Mouse (Mus musculus): Measurements from ENCODE around the gene Olfr610. TPM values are rescaled to one million over a fixed set of nuclear protein-coding genes. Genes with fewer than 3 reads are reported as not detected.
"Not testable (repeated sequence)": the region's sequence is repeated elsewhere in the genome, so short reads cannot be mapped to it uniquely, and the experiment has no call there.

Gene Olfr610
- total RNA-seq (2021) = not detected
- long read RNA-seq, experiment 1 = 0 reads
- long read RNA-seq, experiment 2 = 0 reads

DNA sequence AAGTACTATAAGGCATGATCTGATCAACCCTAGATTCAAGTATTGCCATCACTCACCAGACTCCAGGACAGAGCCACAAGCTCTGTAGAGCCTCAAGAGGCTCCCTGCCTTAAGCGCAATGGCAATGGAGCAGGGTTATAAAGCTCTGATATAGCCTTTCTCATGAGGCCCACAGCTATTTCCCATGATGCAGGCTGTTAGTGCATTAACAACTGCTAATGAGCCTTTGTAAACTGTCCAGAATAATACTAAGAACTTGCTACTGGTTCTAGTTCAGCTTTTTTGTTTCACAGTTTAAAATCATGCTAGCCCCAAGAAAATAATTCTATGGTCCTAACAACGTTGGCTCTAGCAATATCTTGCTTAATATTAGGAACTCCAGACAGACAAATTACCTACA is at the start of gene Olfr610:
Gene Olfr610, minus strand, starts transcription at position 101 of the 400 bp plus-strand sequence.
- no peak for DNase-seq

GRCm38 (mm10) chr7:103555779-103556178 is 43.9 kb upstream of the Olfr610 start, which contains the start of gene Olfr615:
TSS of gene Olfr615 (plus strand) at chr7:103556079.
- DNase-seq = no peak

- DNase-seq = no peak
These were observed 35.9 kb upstream of the Olfr610 start, which contains the start of gene Olfr613 for GRCm38 (mm10) chr7:103547774-103548173. TSS of gene Olfr613 (plus strand) at chr7:103548074.

GRCm38 (mm10) chr7:103542617-103543016 is 30.7 kb upstream of the Olfr610 start, which contains the start of gene Olfr612:
TSS of gene Olfr612 (minus strand) at chr7:103542717.
- not testable (repeated sequence) for DNase-seq

- DNase-seq = not testable (repeated sequence)
These were observed 8.8 kb upstream of the Olfr610 start, which contains the start of gene Olfr611 for GRCm38 (mm10) chr7:103520746-103521145. TSS of gene Olfr611 (minus strand) at chr7:103520846.

GRCm38 (mm10) chr7:103497962-103498361 is 14.0 kb downstream of the Olfr610 start, which contains the start of gene Olfr609:
TSS of gene Olfr609 (minus strand) at chr7:103498062.
- no peak for DNase-seq

- DNase-seq = not testable (repeated sequence)
These were observed 34.8 kb downstream of the Olfr610 start for GRCm38 (mm10) chr7:103477106-103477505.

- no peak for DNase-seq
These were observed 42.3 kb downstream of the Olfr610 start, which contains the start of gene Olfr608 for GRCm38 (mm10) chr7:103469577-103469976. TSS of gene Olfr608 (plus strand) at chr7:103469877.

GRCm38 (mm10) chr7:103460590-103460989 is 51.3 kb downstream of the Olfr610 start:
- no peak for DNase-seq

Other genes with a start within 250 kb of the Olfr610 start
- not detected for gene Olfr596, start 206.5 kb downstream of the Olfr610 start, total RNA-seq (2021)
- not detected for gene Olfr597, start 195.8 kb downstream of the Olfr610 start, total RNA-seq (2021)
- gene Olfr598, start 188.6 kb downstream of the Olfr610 start, total RNA-seq (2021) = not detected
- not detected for gene Olfr599, start 176.2 kb downstream of the Olfr610 start, total RNA-seq (2021)
- gene Olfr600, start 162.5 kb downstream of the Olfr610 start, total RNA-seq (2021) = not detected
- gene Olfr601, start 149.5 kb downstream of the Olfr610 start, total RNA-seq (2021) = not detected
- gene Olfr603, start 125.9 kb downstream of the Olfr610 start, total RNA-seq (2021) = not detected
- not detected for gene Usp17lc, start 97.0 kb downstream of the Olfr610 start, total RNA-seq (2021)
- not detected for gene Olfr605, start 66.7 kb downstream of the Olfr610 start, total RNA-seq (2021)
- gene Olfr606, start 63.1 kb downstream of the Olfr610 start, total RNA-seq (2021) = not detected
- gene Olfr607, start 48.0 kb downstream of the Olfr610 start, total RNA-seq (2021) = not detected
- not detected for gene Olfr608, start 42.2 kb downstream of the Olfr610 start, total RNA-seq (2021)
- not detected for gene Olfr609, start 14.1 kb downstream of the Olfr610 start, total RNA-seq (2021)
- gene Olfr611, start 8.7 kb upstream of the Olfr610 start, total RNA-seq (2021) = not detected
- gene Olfr612, start 30.6 kb upstream of the Olfr610 start, total RNA-seq (2021) = not detected
- not detected for gene Olfr613, start 36.0 kb upstream of the Olfr610 start, total RNA-seq (2021)
- not detected for gene Olfr615, start 44.0 kb upstream of the Olfr610 start, total RNA-seq (2021)
- gene Olfr616, start 57.0 kb upstream of the Olfr610 start, total RNA-seq (2021) = not detected
- gene Olfr617, start 60.9 kb upstream of the Olfr610 start, total RNA-seq (2021) = not detected
- not detected for gene Olfr618, start 78.0 kb upstream of the Olfr610 start, total RNA-seq (2021)
- not detected for gene Olfr619, start 88.5 kb upstream of the Olfr610 start, total RNA-seq (2021)
- gene Olfr620, start 100.4 kb upstream of the Olfr610 start, total RNA-seq (2021) = not detected
- not detected for gene Olfr622, start 130.6 kb upstream of the Olfr610 start, total RNA-seq (2021)
- gene Olfr623, start 151.6 kb upstream of the Olfr610 start, total RNA-seq (2021) = not detected
- gene Olfr624, start 159.1 kb upstream of the Olfr610 start, total RNA-seq (2021) = not detected
- not detected for gene Olfr625-ps1, start 170.6 kb upstream of the Olfr610 start, total RNA-seq (2021)
- not detected for gene Olfr243, start 202.5 kb upstream of the Olfr610 start, total RNA-seq (2021)
- not detected for gene Olfr628, start 218.3 kb upstream of the Olfr610 start, total RNA-seq (2021)
- not detected for gene Olfr629, start 232.8 kb upstream of the Olfr610 start, total RNA-seq (2021)
- not detected for gene Olfr630, start 245.2 kb upstream of the Olfr610 start, total RNA-seq (2021)

All from gastrocnemius, postnatal 25 days (tissue).